Mouse (Mus musculus): Measurements from ENCODE around the gene Olfr954. TPM values are rescaled to one million over a fixed set of nuclear protein-coding genes. Genes with fewer than 3 reads are reported as not detected.

Gene Olfr954
- total RNA-seq (2023): not detected in 2 replicates

GRCm38 (mm10) chr9:39456401-39456800 lies at the start of gene Olfr954:
TSS of gene Olfr954 (plus strand) at chr9:39456701.

GRCm38 (mm10) chr9:39427048-39427447 lies 29.5 kb upstream of the Olfr954 start, which contains the start of gene Olfr952:
TSS of gene Olfr952 (minus strand) at chr9:39427148.

DNA sequence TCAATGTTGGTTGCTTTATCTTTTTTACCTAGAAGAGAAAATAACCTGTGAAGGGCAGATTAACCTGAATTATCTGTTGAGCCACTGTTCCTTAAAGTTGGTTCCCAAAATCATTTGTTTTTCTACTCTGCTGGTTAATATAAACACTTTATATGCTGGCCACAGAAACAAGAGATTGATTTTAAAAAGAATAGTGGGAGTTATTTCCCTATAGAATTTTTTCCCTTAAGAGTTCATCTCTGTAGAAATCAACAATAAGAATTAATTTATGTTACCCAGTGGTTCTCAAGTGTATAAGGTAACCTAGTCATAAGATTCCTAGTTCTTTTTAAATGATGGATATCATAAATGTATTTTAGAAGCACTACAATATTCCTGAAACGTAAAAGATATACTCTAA lies 15.3 kb downstream of the Olfr954 start, which contains the start of gene Olfr955:
TSS of gene Olfr955 (minus strand) at position 101 of the 400 bp plus-strand sequence.

DNA sequence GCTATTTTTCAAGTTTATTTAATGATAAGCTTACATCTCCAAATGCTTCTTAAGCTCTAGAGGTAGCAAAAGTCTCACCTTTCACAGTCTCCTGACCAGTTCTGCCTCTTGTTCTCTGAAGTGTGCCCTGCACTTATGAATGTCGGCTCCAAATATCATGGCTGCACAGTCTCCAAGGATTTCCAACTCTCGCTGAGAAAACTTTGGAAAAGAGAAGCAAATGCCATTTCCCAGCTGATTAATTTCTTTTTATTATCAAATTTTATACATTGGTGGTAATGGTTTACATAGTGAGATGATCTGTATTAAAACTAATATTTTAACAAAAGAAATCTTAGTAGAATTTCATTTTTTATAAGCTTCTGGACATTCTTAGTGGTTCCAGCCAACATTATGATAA lies 37.4 kb downstream of the Olfr954 start, which contains the start of gene Olfr44:
TSS of gene Olfr44 (minus strand) at position 101 of the 400 bp plus-strand sequence.

Other genes starting within 250 kb of the Olfr954 start
- gene Olfr1537, start 206.7 kb upstream of the Olfr954 start, total RNA-seq (2023): not detected in 2 replicates
- not detected in 2 replicates for gene Olfr945, start 179.9 kb upstream of the Olfr954 start, total RNA-seq (2023)
- not detected in 2 replicates for gene Olfr948, start 130.7 kb upstream of the Olfr954 start, total RNA-seq (2023)
- gene Olfr951, start 69.3 kb upstream of the Olfr954 start, total RNA-seq (2023): not detected in 2 replicates
- not detected in 2 replicates for gene Olfr952, start 29.6 kb upstream of the Olfr954 start, total RNA-seq (2023)
- not detected in 2 replicates for gene Olfr955, start 15.2 kb downstream of the Olfr954 start, total RNA-seq (2023)
- not detected in 2 replicates for gene Olfr44, start 37.3 kb downstream of the Olfr954 start, total RNA-seq (2023)
- not detected in 2 replicates for gene Olfr957, start 59.1 kb downstream of the Olfr954 start, total RNA-seq (2023)
- gene Olfr958, start 97.4 kb downstream of the Olfr954 start, total RNA-seq (2023): not detected in 2 replicates
- not detected in 2 replicates for gene Olfr959, start 118.9 kb downstream of the Olfr954 start, total RNA-seq (2023)
- not detected in 2 replicates for gene AW551984, start 147.7 kb downstream of the Olfr954 start, total RNA-seq (2023)
- not detected in 2 replicates for gene Olfr148, start 154.0 kb downstream of the Olfr954 start, total RNA-seq (2023)
- not detected in 2 replicates for gene Olfr960, start 164.7 kb downstream of the Olfr954 start, total RNA-seq (2023)
- gene Olfr961, start 188.4 kb downstream of the Olfr954 start, total RNA-seq (2023): not detected in 2 replicates
- gene Olfr963, start 210.5 kb downstream of the Olfr954 start, total RNA-seq (2023): not detected in 2 replicates

Measured in neutrophil, adult 65 days (primary cell).